Mouse (Mus musculus) forebrain, embryonic 16.5 days (tissue): ENCODE measurements at regions not wholly inside any gene's neighbourhood (a gene's known extent, or its start where the extent isn't known, plus 50 kb on each side); places are given as distances from the start of the nearest gene placed in this dataset.

Experiments
- ATAC-seq: fragments of 200-750 bp; cut with Nextera tagmentation; 2 replicates; pipeline ENCODE4 v1.8.0; 2017; ENCODE audit warnings: mild to moderate bottlenecking, moderate library complexity
- H3K27ac ChIP-seq: fragments of 300-500 bp; sonication (generic); 2 replicates; pipeline ENCODE4 v1.5.1; 2014; ENCODE audit warnings: low read length, control low read depth
- H3K27me3 ChIP-seq: fragments of 300-500 bp; sonication (generic); replicated peaks from 2 replicates; pipeline ENCODE4 v1.6.1; 2014; ENCODE audit warnings: low read length; ENCODE audit not compliant: control insufficient read depth, insufficient read depth
- H3K36me3 ChIP-seq: fragments of 300-500 bp; sonication (generic); 2 replicates; pipeline ENCODE4 v1.6.1; 2014; ENCODE audit not compliant: control insufficient read depth, insufficient read depth
- H3K4me1 ChIP-seq: fragments of 300-500 bp; sonication (generic); replicated peaks from 2 replicates; pipeline ENCODE4 v1.6.1; 2014; ENCODE audit warnings: low read length; ENCODE audit not compliant: control insufficient read depth, insufficient read depth
- H3K4me2 ChIP-seq: fragments of 300-500 bp; sonication (generic); 2 replicates; pipeline ENCODE4 v1.6.1; 2014; ENCODE audit warnings: mild to moderate bottlenecking, low read length, control low read depth
- H3K4me3 ChIP-seq: fragments of 300-500 bp; sonication (generic); replicated peaks from 2 replicates; pipeline ENCODE4 v1.5.1; 2014; ENCODE audit warnings: mild to moderate bottlenecking, low read length, control low read depth
- H3K9ac ChIP-seq: fragments of 300-500 bp; sonication (generic); replicated peaks from 2 replicates; pipeline ENCODE4 v1.6.1; 2014; ENCODE audit warnings: low read depth, low read length, control low read depth
- H3K9me3 ChIP-seq: fragments of 300-500 bp; sonication (generic); 2 replicates; pipeline ENCODE4 v1.6.1; 2016; ENCODE audit warnings: low read length; ENCODE audit not compliant: control insufficient read depth
- WGBS: fragments of 180-500 bp; shearing (Covaris S2); extraction: QIAGEN DNeasy Blood & Tissue Kit; methylation state at CpG from one replicate; pipeline ENCODE4 v1.1.7; 2014; 5-methylcytosine and 5-hydroxymethylcytosine counted together

- no peak overlapping the region for H3K4me3 ChIP-seq
- no peaks in the 10 kb centered on the region for H3K36me3 ChIP-seq
- H3K4me1 ChIP-seq = no peaks in the 10 kb centered on the region
- H3K9me3 ChIP-seq = no peaks in the 10 kb centered on the region
- no peak overlapping the region for H3K9ac ChIP-seq
- 86% methylated on average over 6 of the region's 6 CpGs for whole genome bisulfite sequencing
- H3K27ac ChIP-seq = no peak overlapping the region
- no peak for ATAC-seq
- H3K27me3 ChIP-seq = no peaks in the 10 kb centered on the region
- no peak overlapping the region for H3K4me2 ChIP-seq
Measured at GRCm38 (mm10) chr3:27815201-27815695, 80.9 kb downstream of the Tmem212 start.

GRCm38 (mm10) chr3:27804271-27804670, 91.9 kb downstream of the Tmem212 start:
- H3K27me3 ChIP-seq = no peaks in the 10 kb centered on the region
- no peaks in the 10 kb centered on the region for H3K9me3 ChIP-seq
- 68% methylated on average over 5 of the region's 5 CpGs for WGBS
- H3K4me3 ChIP-seq = no peak overlapping the region
- ATAC-seq = no peak
- H3K36me3 ChIP-seq = no peaks in the 10 kb centered on the region
- no peak overlapping the region for H3K27ac ChIP-seq
- no peak overlapping the region for H3K9ac ChIP-seq
- H3K4me1 ChIP-seq = no peaks in the 10 kb centered on the region
- no peak overlapping the region for H3K4me2 ChIP-seq

- Histone ChIP-seq H3K27me3 (no peaks in the 10 kb centered on the region), H3K4me2 (no peak overlapping the region), H3K36me3 (no peaks in the 10 kb centered on the region), H3K27ac (no peak overlapping the region), H3K4me3 (no peak overlapping the region), H3K9me3 (no peaks in the 10 kb centered on the region), H3K9ac (no peak overlapping the region), H3K4me1 (no peaks in the 10 kb centered on the region)
- ATAC-seq = no peak
- WGBS = 64% methylated on average over 3 of the region's 3 CpGs
Measured at GRCm38 (mm10) chr3:27791633-27791951, 80.5 kb upstream of the Fndc3b start.

GRCm38 (mm10) chr3:27790932-27791632, 80.0 kb upstream of the Fndc3b start:
- Histone ChIP-seq H3K9me3 (no peaks in the 10 kb centered on the region), H3K4me2 (no peak overlapping the region), H3K36me3 (no peaks in the 10 kb centered on the region), H3K9ac (no peak overlapping the region), H3K4me1 (no peaks in the 10 kb centered on the region), H3K4me3 (no peak overlapping the region), H3K27ac (no peak overlapping the region), H3K27me3 (no peaks in the 10 kb centered on the region)
- ATAC-seq = no peak
- WGBS = 94% methylated on average over 13 of the region's 13 CpGs

GRCm38 (mm10) chr3:27783926-27784325, 72.8 kb upstream of the Fndc3b start:
- Histone ChIP-seq H3K4me2 (no peak overlapping the region), H3K9me3 (no peaks in the 10 kb centered on the region), H3K9ac (no peak overlapping the region), H3K4me3 (no peak overlapping the region), H3K4me1 (peaks cover 15% of the 10 kb centered on the region), H3K27ac (no peak overlapping the region), H3K27me3 (no peaks in the 10 kb centered on the region), H3K36me3 (no peaks in the 10 kb centered on the region)
- 41% methylated on average over 2 of the region's 2 CpGs for WGBS
- 0 out of 2 replicates have a peak, but pooled peaks have one; percentile 57 for ATAC-seq

- Histone ChIP-seq H3K27me3 (no peaks in the 10 kb centered on the region), H3K36me3 (no peaks in the 10 kb centered on the region), H3K9ac (no peak overlapping the region), H3K4me1 (peaks cover 15% of the 10 kb centered on the region), H3K4me2 (no peak overlapping the region), H3K9me3 (no peaks in the 10 kb centered on the region), H3K4me3 (no peak overlapping the region), H3K27ac (no peak overlapping the region)
- ATAC-seq = peak; percentile 43; the same call in 1 of the 2 replicates
- 16% methylated on average over 4 of the region's 4 CpGs for WGBS
Measured at GRCm38 (mm10) chr3:27783476-27783875, 72.4 kb upstream of the Fndc3b start.

GRCm38 (mm10) chr3:27782056-27782765, 71.1 kb upstream of the Fndc3b start:
- WGBS = 18% methylated on average over 19 of the region's 19 CpGs
- ATAC-seq = peak; percentile 70
- no peaks in the 10 kb centered on the region for H3K36me3 ChIP-seq
- H3K9ac ChIP-seq = 0 out of 2 replicates have a peak overlapping the region, but pooled peaks have one; percentile 18
- no peak overlapping the region for H3K27ac ChIP-seq
- H3K4me3 ChIP-seq = no peak overlapping the region
- peak overlapping the region; percentile 26 for H3K4me2 ChIP-seq
- no peaks in the 10 kb centered on the region for H3K27me3 ChIP-seq
- H3K4me1 ChIP-seq = peaks cover 15% of the 10 kb centered on the region
- no peaks in the 10 kb centered on the region for H3K9me3 ChIP-seq

- Histone ChIP-seq H3K4me3 (no peak overlapping the region), H3K27me3 (no peaks in the 10 kb centered on the region), H3K4me1 (peaks cover 15% of the 10 kb centered on the region), H3K4me2 (no peak overlapping the region), H3K9ac (no peak overlapping the region), H3K9me3 (no peaks in the 10 kb centered on the region), H3K36me3 (no peaks in the 10 kb centered on the region), H3K27ac (no peak overlapping the region)
- 44% methylated on average over 7 of the region's 7 CpGs for WGBS
- ATAC-seq = no peak
Measured at GRCm38 (mm10) chr3:27779892-27780291, 68.8 kb upstream of the Fndc3b start.

GRCm38 (mm10) chr3:27777751-27778150, 66.6 kb upstream of the Fndc3b start:
- Histone ChIP-seq H3K27me3 (no peaks in the 10 kb centered on the region), H3K27ac (no peak overlapping the region), H3K4me2 (no peak overlapping the region), H3K9ac (no peak overlapping the region), H3K4me3 (no peak overlapping the region), H3K36me3 (no peaks in the 10 kb centered on the region), H3K4me1 (peaks cover 12% of the 10 kb centered on the region), H3K9me3 (no peaks in the 10 kb centered on the region)
- ATAC-seq = no peak
- 95% methylated on average over 6 of the region's 6 CpGs for whole genome bisulfite sequencing
